Mouse (Mus musculus) adipocyte (in vitro differentiated cells): Measurements from ENCODE around the gene Clcc1.
"Not testable (repeated sequence)": the region's sequence is repeated elsewhere in the genome, so short reads cannot be mapped to it uniquely, and the experiment has no call there.

Experiments
- DNase-seq: peaks from one replicate; pipeline ENCODE4 v3.0.0-alpha.2; 2016; ENCODE audit warnings: low spot score

Clcc1 gene

GRCm38 (mm10) chr3:108653710-108654379 is at the start of gene Clcc1:
TSS of gene Clcc1 (plus strand) at chr3:108653913.
- DNase-seq = peak; percentile 90

- no peak for DNase-seq
These were observed 44.8 kb upstream of the Clcc1 start for GRCm38 (mm10) chr3:108608906-108609305.

GRCm38 (mm10) chr3:108634761-108635160 is 19.0 kb upstream of the Clcc1 start:
- DNase-seq = no peak

- DNase-seq = no peak
These were observed 14.3 kb upstream of the Clcc1 start for GRCm38 (mm10) chr3:108639412-108639811.

GRCm38 (mm10) chr3:108640998-108641397 is 12.7 kb upstream of the Clcc1 start:
- DNase-seq = no peak

GRCm38 (mm10) chr3:108644856-108645255 is 8.9 kb upstream of the Clcc1 start:
- DNase-seq = no peak

- no peak for DNase-seq
These were observed 7.7 kb upstream of the Clcc1 start for GRCm38 (mm10) chr3:108646036-108646435.

GRCm38 (mm10) chr3:108647681-108648080 is 6.0 kb upstream of the Clcc1 start:
- not testable (repeated sequence) for DNase-seq

- DNase-seq = peak; percentile 23
These were observed 659 bp upstream of the Clcc1 start for GRCm38 (mm10) chr3:108652866-108653642.

GRCm38 (mm10) chr3:108654566-108654965 is 853 bp downstream of the Clcc1 start:
- DNase-seq = peak; percentile 16

- DNase-seq = no peak
These were observed 1.8 kb downstream of the Clcc1 start for GRCm38 (mm10) chr3:108655486-108655885.

GRCm38 (mm10) chr3:108658612-108659011 is 4.9 kb downstream of the Clcc1 start:
- DNase-seq = no peak

- DNase-seq = no peak
These were observed 7.2 kb downstream of the Clcc1 start for GRCm38 (mm10) chr3:108660941-108661340.

GRCm38 (mm10) chr3:108676616-108677015 is 22.9 kb downstream of the Clcc1 start:
- DNase-seq = no peak

- no peak for DNase-seq
These were observed 27.3 kb downstream of the Clcc1 start for GRCm38 (mm10) chr3:108681004-108681403.

- not testable (repeated sequence) for DNase-seq
These were observed 29.9 kb downstream of the Clcc1 start for GRCm38 (mm10) chr3:108683597-108683996.

- DNase-seq = no peak
These were observed 32.0 kb downstream of the Clcc1 start for GRCm38 (mm10) chr3:108685701-108686100.

GRCm38 (mm10) chr3:108689015-108689441 is 35.3 kb downstream of the Clcc1 start:
- no peak for DNase-seq

- DNase-seq = no peak
These were observed 35.7 kb downstream of the Clcc1 start for GRCm38 (mm10) chr3:108689446-108689845.

GRCm38 (mm10) chr3:108689979-108690378 is 36.3 kb downstream of the Clcc1 start:
- DNase-seq = no peak

- no peak for DNase-seq
These were observed 40.6 kb downstream of the Clcc1 start for GRCm38 (mm10) chr3:108694321-108694720.

GRCm38 (mm10) chr3:108698662-108699061 is 44.9 kb downstream of the Clcc1 start:
- no peak for DNase-seq

GRCm38 (mm10) chr3:108699786-108700185 is 46.1 kb downstream of the Clcc1 start:
- no peak for DNase-seq
